Mouse (Mus musculus): ENCODE data around the gene Cpne9. TPM values are rescaled to one million over a fixed set of nuclear protein-coding genes. Genes with fewer than 3 reads are reported as not detected.

Gene Cpne9
- polyA plus RNA-seq, 1 experiment, result not detected

GRCm38 (mm10) chr6:113283500-113283899, 1.4 kb downstream of the Cpne9 start:
- Histone ChIP-seq H3K4me1 (ENCODE audit: control insufficient read depth, insufficient read depth, low read length) (peaks cover 16% of the 10 kb centered on the region), H3K27ac (ENCODE audit: insufficient read depth, low read depth, low read length) (no peak overlapping the region), H3K4me3 (ENCODE audit: insufficient read depth, low read depth, low read length) (no peak overlapping the region)
- 34% methylated on average over 6 of the region's 6 CpGs for WGBS
- TF ChIP-seq CTCF (IDR thresholded peaks at IDR 0.05; ENCODE audit: insufficient read depth, low read depth, low read length), result no peak
- TF ChIP-seq POLR2A (IDR thresholded peaks at IDR 0.05; ENCODE audit: insufficient read depth, low read depth, low read length), result no peak

- WGBS, result 87% methylated on average over 3 of the region's 3 CpGs
- Histone ChIP-seq H3K4me1 (ENCODE audit: control insufficient read depth, insufficient read depth, low read length) (peaks cover 16% of the 10 kb centered on the region), H3K4me3 (ENCODE audit: insufficient read depth, low read depth, low read length) (no peak overlapping the region), H3K27ac (ENCODE audit: insufficient read depth, low read depth, low read length) (no peak overlapping the region)
- no peak for TF ChIP-seq POLR2A (IDR thresholded peaks at IDR 0.05; ENCODE audit: insufficient read depth, low read depth, low read length)
- no peak for TF ChIP-seq CTCF (IDR thresholded peaks at IDR 0.05; ENCODE audit: insufficient read depth, low read depth, low read length)
Measured at GRCm38 (mm10) chr6:113284931-113285330, 2.8 kb downstream of the Cpne9 start.

- H3K4me1 ChIP-seq (ENCODE audit: control insufficient read depth, insufficient read depth, low read length), result peaks cover 16% of the 10 kb centered on the region
- WGBS, result 79% methylated on average over 1 of the region's 1 CpGs
- no peak overlapping the region for H3K4me3 ChIP-seq (ENCODE audit: insufficient read depth, low read depth, low read length)
- no peak for TF ChIP-seq POLR2A (IDR thresholded peaks at IDR 0.05; ENCODE audit: insufficient read depth, low read depth, low read length)
- no peak for TF ChIP-seq CTCF (IDR thresholded peaks at IDR 0.05; ENCODE audit: insufficient read depth, low read depth, low read length)
- no peak overlapping the region for H3K27ac ChIP-seq (ENCODE audit: insufficient read depth, low read depth, low read length)
Measured at GRCm38 (mm10) chr6:113286316-113286715, 4.2 kb downstream of the Cpne9 start.

DNA sequence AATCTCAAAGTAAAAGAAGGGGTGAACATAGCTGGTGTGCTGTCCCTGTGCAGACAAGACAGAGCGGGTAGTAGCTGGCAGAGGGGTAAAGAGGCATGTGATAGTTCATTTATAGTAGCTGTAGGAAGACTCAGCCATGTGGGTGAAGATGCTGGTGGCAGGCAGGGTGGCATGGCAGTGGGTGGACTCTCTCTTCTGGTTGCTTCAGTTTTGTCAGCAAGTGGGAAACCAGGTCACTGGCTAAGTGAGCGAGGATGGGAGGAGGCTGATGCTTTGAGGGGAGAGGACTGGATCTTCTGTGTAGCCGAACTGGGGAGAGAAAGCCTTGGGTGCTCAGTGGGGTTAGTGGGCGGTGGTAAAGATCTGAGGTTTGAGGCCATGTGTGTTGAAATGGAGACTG, 5.1 kb downstream of the Cpne9 start:
- 48% methylated on average over 4 of the region's 4 CpGs for WGBS
- peak overlapping the region; percentile 20; the same call in 1 of the 2 replicates for H3K27ac ChIP-seq (ENCODE audit: insufficient read depth, low read depth, low read length)
- H3K4me1 ChIP-seq (ENCODE audit: control insufficient read depth, insufficient read depth, low read length), result peaks cover 13% of the 10 kb centered on the region
- no peak for TF ChIP-seq POLR2A (IDR thresholded peaks at IDR 0.05; ENCODE audit: insufficient read depth, low read depth, low read length)
- no peak for TF ChIP-seq CTCF (IDR thresholded peaks at IDR 0.05; ENCODE audit: insufficient read depth, low read depth, low read length)
- H3K4me3 ChIP-seq (ENCODE audit: insufficient read depth, low read depth, low read length), result no peak overlapping the region

- H3K4me1 ChIP-seq (ENCODE audit: control insufficient read depth, insufficient read depth, low read length), result peaks cover 3% of the 10 kb centered on the region
- 94% methylated on average over 15 of the region's 15 CpGs for WGBS
- TF ChIP-seq POLR2A (IDR thresholded peaks at IDR 0.05; ENCODE audit: insufficient read depth, low read depth, low read length) (no peak), CTCF (IDR thresholded peaks at IDR 0.05; ENCODE audit: insufficient read depth, low read depth, low read length) (no peak)
- no peak overlapping the region for H3K27ac ChIP-seq (ENCODE audit: insufficient read depth, low read depth, low read length)
- H3K4me3 ChIP-seq (ENCODE audit: insufficient read depth, low read depth, low read length), result no peak overlapping the region
Measured at GRCm38 (mm10) chr6:113289346-113289745, 7.2 kb downstream of the Cpne9 start.

GRCm38 (mm10) chr6:113290346-113290745, 8.2 kb downstream of the Cpne9 start:
- TF ChIP-seq CTCF (IDR thresholded peaks at IDR 0.05; ENCODE audit: insufficient read depth, low read depth, low read length) (no peak), POLR2A (IDR thresholded peaks at IDR 0.05; ENCODE audit: insufficient read depth, low read depth, low read length) (no peak)
- peaks cover 3% of the 10 kb centered on the region for H3K4me1 ChIP-seq (ENCODE audit: control insufficient read depth, insufficient read depth, low read length)
- WGBS, result 78% methylated on average over 6 of the region's 6 CpGs
- no peak overlapping the region for H3K27ac ChIP-seq (ENCODE audit: insufficient read depth, low read depth, low read length)
- no peak overlapping the region for H3K4me3 ChIP-seq (ENCODE audit: insufficient read depth, low read depth, low read length)

- TF ChIP-seq POLR2A (IDR thresholded peaks at IDR 0.05; ENCODE audit: insufficient read depth, low read depth, low read length) (no peak), CTCF (IDR thresholded peaks at IDR 0.05; ENCODE audit: insufficient read depth, low read depth, low read length) (no peak)
- no peak overlapping the region for H3K4me3 ChIP-seq (ENCODE audit: insufficient read depth, low read depth, low read length)
- H3K27ac ChIP-seq (ENCODE audit: insufficient read depth, low read depth, low read length), result no peak overlapping the region
- no peaks in the 10 kb centered on the region for H3K4me1 ChIP-seq (ENCODE audit: control insufficient read depth, insufficient read depth, low read length)
- 69% methylated on average over 5 of the region's 5 CpGs for WGBS
Measured at GRCm38 (mm10) chr6:113292938-113293337, 10.8 kb downstream of the Cpne9 start.

- 95% methylated on average over 2 of the region's 2 CpGs for WGBS
- H3K27ac ChIP-seq (ENCODE audit: insufficient read depth, low read depth, low read length), result no peak overlapping the region
- no peak overlapping the region for H3K4me3 ChIP-seq (ENCODE audit: insufficient read depth, low read depth, low read length)
- no peaks in the 10 kb centered on the region for H3K4me1 ChIP-seq (ENCODE audit: control insufficient read depth, insufficient read depth, low read length)
- no peak for TF ChIP-seq POLR2A (IDR thresholded peaks at IDR 0.05; ENCODE audit: insufficient read depth, low read depth, low read length)
- TF ChIP-seq CTCF (IDR thresholded peaks at IDR 0.05; ENCODE audit: insufficient read depth, low read depth, low read length), result no peak
Measured at GRCm38 (mm10) chr6:113296046-113296445, 13.9 kb downstream of the Cpne9 start.

- no peak for TF ChIP-seq CTCF (IDR thresholded peaks at IDR 0.05; ENCODE audit: insufficient read depth, low read depth, low read length)
- TF ChIP-seq POLR2A (IDR thresholded peaks at IDR 0.05; ENCODE audit: insufficient read depth, low read depth, low read length), result no peak
- 61% methylated on average over 4 of the region's 4 CpGs for WGBS
- H3K27ac ChIP-seq (ENCODE audit: insufficient read depth, low read depth, low read length), result no peak overlapping the region
- no peaks in the 10 kb centered on the region for H3K4me1 ChIP-seq (ENCODE audit: control insufficient read depth, insufficient read depth, low read length)
- no peak overlapping the region for H3K4me3 ChIP-seq (ENCODE audit: insufficient read depth, low read depth, low read length)
Measured at GRCm38 (mm10) chr6:113296639-113297038, 14.5 kb downstream of the Cpne9 start.

- H3K4me3 ChIP-seq (ENCODE audit: insufficient read depth, low read depth, low read length), result no peak overlapping the region
- 85% methylated on average over 5 of the region's 5 CpGs for WGBS
- no peak overlapping the region for H3K27ac ChIP-seq (ENCODE audit: insufficient read depth, low read depth, low read length)
- H3K4me1 ChIP-seq (ENCODE audit: control insufficient read depth, insufficient read depth, low read length), result no peaks in the 10 kb centered on the region
- no peak for TF ChIP-seq POLR2A (IDR thresholded peaks at IDR 0.05; ENCODE audit: insufficient read depth, low read depth, low read length)
- TF ChIP-seq CTCF (IDR thresholded peaks at IDR 0.05; ENCODE audit: insufficient read depth, low read depth, low read length), result no peak
Measured at GRCm38 (mm10) chr6:113301350-113301749, 19.2 kb downstream of the Cpne9 start.

Measured in olfactory bulb, adult 2 months (tissue).